Mouse (Mus musculus): ENCODE measurements around the gene Znfx1. TPM values are rescaled to one million over a fixed set of nuclear protein-coding genes. Genes with fewer than 3 reads are reported as not detected.

Gene Znfx1
- 13.5 and 14.8 TPM in 2 replicates for polyA plus RNA-seq (2012; rRNA removed)

GRCm38 (mm10) chr2:167062965-167063880 lies at the start of gene Znfx1:
TSS of gene Znfx1 (minus strand) at chr2:167063015.

GRCm38 (mm10) chr2:167014702-167015381 lies 48.0 kb downstream of the Znfx1 start, which contains the start of gene Ddx27:
TSS of gene Ddx27 (plus strand) at chr2:167015193.

GRCm38 (mm10) chr2:166995796-166996532 lies 66.9 kb downstream of the Znfx1 start, which contains the start of gene Stau1:
TSS of gene Stau1 (minus strand) at chr2:166996299.

Other genes starting within 250 kb of the Znfx1 start
- 66.2 and 73.9 TPM in 2 replicates for gene Cse1l, start 157.0 kb downstream of the Znfx1 start, polyA plus RNA-seq (2012; rRNA removed)
- gene Stau1, start 66.7 kb downstream of the Znfx1 start, polyA plus RNA-seq (2012; rRNA removed): 72.8 and 75.3 TPM in 2 replicates
- gene Ddx27, start 47.8 kb downstream of the Znfx1 start, polyA plus RNA-seq (2012; rRNA removed): 43.3 and 43.7 TPM in 2 replicates
- 4.5 and 5.4 TPM in 2 replicates for gene Kcnb1, start 127.1 kb upstream of the Znfx1 start, polyA plus RNA-seq (2012; rRNA removed)
- 4.0 and 9.0 TPM in 2 replicates for gene Ptgis, start 177.6 kb upstream of the Znfx1 start, polyA plus RNA-seq (2012; rRNA removed)

Measured in central nervous system, embryonic 14 days (tissue).